Mouse (Mus musculus) regulatory T cell (primary cell): ENCODE measurements around the gene Mypop.

Experiments used
- in situ Hi-C: fragments of 300-600 bp; cut with MboI, MseI; formaldehyde crosslinking; loops from one replicate; pipeline ENCODE4 v1.15.1; 2025; ENCODE audit warnings: high pct_unique_total_duplicates

Gene Mypop

GRCm38 (mm10) chr7:18990601-18991295, at the start of gene Mypop:
TSS of gene Mypop (plus strand) at chr7:18991245.
- in situ Hi-C loops: no loop called here

GRCm38 (mm10) chr7:18942376-18942775, 48.7 kb upstream of the Mypop start:
- in situ Hi-C loops: no loop called here

GRCm38 (mm10) chr7:18942815-18943214, 48.2 kb upstream of the Mypop start:
- in situ Hi-C loops: no loop called here

- in situ Hi-C loops: no loop called here
These were observed 42.9 kb upstream of the Mypop start for GRCm38 (mm10) chr7:18948151-18948550.

GRCm38 (mm10) chr7:18949781-18950522, 41.1 kb upstream of the Mypop start:
- in situ Hi-C loops: no loop called here

- in situ Hi-C loops: no loop called here
These were observed 40.3 kb upstream of the Mypop start for GRCm38 (mm10) chr7:18950523-18951315.

GRCm38 (mm10) chr7:18951397-18951796, 39.6 kb upstream of the Mypop start:
- in situ Hi-C loops: no loop called here

GRCm38 (mm10) chr7:18957569-18958383, 33.3 kb upstream of the Mypop start:
- in situ Hi-C loops: no loop called here

GRCm38 (mm10) chr7:18958384-18958766, 32.7 kb upstream of the Mypop start:
- in situ Hi-C loops: no loop called here

- in situ Hi-C loops: no loop called here
These were observed 31.6 kb upstream of the Mypop start for GRCm38 (mm10) chr7:18959446-18959845.

GRCm38 (mm10) chr7:18962171-18962792, 28.8 kb upstream of the Mypop start:
- in situ Hi-C loops: no loop called here

GRCm38 (mm10) chr7:18962795-18963194, 28.2 kb upstream of the Mypop start:
- in situ Hi-C loops: no loop called here

- in situ Hi-C loops: no loop called here
These were observed 27.7 kb upstream of the Mypop start for GRCm38 (mm10) chr7:18963294-18963843.

- in situ Hi-C loops: no loop called here
These were observed 25.7 kb upstream of the Mypop start for GRCm38 (mm10) chr7:18965312-18965711.

GRCm38 (mm10) chr7:18967603-18968002, 23.4 kb upstream of the Mypop start:
- in situ Hi-C loops: no loop called here

GRCm38 (mm10) chr7:18970956-18971355, 20.1 kb upstream of the Mypop start:
- in situ Hi-C loops: no loop called here

- in situ Hi-C loops: no loop called here
These were observed 12.7 kb upstream of the Mypop start for GRCm38 (mm10) chr7:18978381-18978780.

GRCm38 (mm10) chr7:18986503-18986902, 4.5 kb upstream of the Mypop start:
- in situ Hi-C loops: no loop called here

GRCm38 (mm10) chr7:18987100-18987499, 3.9 kb upstream of the Mypop start, which contains the start of gene Nanos2:
TSS of gene Nanos2 (plus strand) at chr7:18987400.
- in situ Hi-C loops: no loop called here

- in situ Hi-C loops: no loop called here
These were observed 3.3 kb upstream of the Mypop start for GRCm38 (mm10) chr7:18987747-18988146.

GRCm38 (mm10) chr7:18988780-18989179, 2.3 kb upstream of the Mypop start:
- in situ Hi-C loops: no loop called here
